Mouse (Mus musculus) kidney, postnatal 36 days (tissue): ENCODE measurements at regions not wholly inside any gene's neighbourhood (a gene's known extent, or its start where the extent isn't known, plus 50 kb on each side); places are given as distances from the start of the nearest gene placed in this dataset.

ENCODE experiments used
- DNase-seq, 2 experiments: peaks; one replicate each; pipeline ENCODE4 v3.0.0; 2021 to 2022; ENCODE audit warnings: mixed read lengths in 2 of 2

DNA sequence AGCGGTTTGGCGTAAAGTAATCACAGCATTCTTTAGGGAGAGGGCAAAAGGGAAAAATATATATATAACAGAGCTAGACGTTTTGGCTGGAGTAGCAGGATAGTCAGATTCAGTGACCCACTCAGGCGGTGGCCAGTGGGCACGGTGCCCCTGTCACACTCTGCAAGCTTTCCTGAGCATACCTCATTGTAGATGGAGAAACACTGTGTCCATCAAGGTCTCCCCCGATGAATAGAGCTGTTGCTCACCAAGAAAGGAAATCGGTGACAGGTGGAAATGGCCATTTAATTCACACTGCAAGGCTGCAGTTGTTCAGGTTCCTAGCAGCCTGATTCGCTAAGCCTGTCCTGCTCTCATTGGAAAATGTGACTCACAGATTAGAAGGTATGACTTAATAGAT is 365.1 kb upstream of the Auts2 start:
- DNase-seq = no peak

DNA sequence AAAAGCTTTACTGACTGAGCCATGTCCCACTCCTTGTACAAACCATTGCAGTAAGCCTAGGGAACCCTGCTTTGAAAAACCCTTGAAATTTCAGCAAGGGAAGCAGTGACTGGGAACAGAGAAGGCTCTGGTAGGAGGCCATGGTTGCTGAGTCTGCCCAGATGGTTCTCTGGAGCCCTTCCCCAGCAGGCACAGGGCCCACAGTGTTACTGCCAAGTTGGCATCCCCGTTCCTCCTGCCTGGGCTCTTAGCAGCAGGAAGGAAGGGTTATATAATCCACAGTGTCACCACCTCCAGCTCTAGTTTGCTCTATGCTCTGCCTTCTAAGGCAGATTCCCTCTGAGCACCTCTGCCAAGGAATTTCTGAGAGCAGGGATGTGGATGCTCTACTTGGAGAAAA is 349.4 kb upstream of the Auts2 start:
- DNase-seq = no peak

DNA sequence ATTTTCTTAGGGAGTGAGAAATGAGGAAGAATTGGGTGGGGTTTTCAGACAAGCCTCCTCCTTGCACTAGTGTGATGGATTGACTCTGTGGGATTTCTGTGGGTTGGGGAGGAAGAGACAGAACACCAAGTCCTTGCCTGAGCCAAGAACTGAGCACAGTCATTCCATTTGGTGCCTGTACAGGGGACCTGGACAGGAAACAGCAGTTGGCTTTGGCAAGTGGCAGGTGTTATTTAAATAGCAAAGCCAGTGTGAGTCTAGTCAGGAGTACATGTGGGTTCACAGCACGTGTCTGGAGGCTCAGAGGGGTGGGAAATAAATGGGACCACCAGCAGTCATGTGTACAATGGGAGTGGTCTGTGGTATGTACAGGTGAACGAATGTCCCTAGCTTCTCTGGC is 341.0 kb upstream of the Auts2 start:
- no peak for DNase-seq

DNA sequence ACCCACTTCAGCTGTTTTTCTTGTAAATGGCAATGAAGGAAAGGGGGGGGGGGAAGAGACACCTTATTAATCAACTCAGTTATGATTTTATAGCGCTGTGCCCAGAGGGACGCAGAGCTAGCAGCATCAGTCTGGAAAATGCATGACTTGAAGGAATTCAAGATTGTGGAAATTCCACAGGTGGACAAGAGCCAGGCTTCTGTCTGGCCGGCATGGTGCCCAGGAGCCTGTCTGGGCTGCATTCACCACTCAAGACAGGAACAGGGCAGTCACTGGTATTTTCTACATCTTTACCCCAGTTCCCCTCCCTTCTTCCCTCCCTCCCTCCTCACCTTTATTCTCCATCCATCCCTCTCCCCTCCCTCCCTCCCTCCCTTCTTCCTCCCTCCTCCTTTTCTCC is 339.1 kb upstream of the Auts2 start:
- peak in 1 of 2 experiments; percentile 7 for DNase-seq

DNA sequence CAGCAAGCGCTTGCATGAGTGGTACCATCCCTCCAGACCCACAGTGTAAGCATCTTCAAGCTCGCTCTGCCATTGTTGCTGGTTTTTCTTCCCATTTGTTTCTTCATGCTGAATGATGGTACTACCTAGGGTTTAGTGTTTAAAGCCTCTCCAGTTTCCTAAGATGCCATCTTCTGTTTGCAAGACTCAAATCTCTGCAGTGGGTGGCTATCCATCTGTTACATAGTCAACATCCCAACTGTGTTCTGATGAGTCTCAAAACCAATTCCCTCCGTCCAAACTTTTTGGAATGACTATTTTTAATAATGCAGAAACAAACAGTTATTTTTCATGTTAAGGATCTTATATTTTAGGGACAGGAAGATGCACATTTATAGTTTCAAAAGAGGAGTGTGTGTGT is 338.0 kb upstream of the Auts2 start:
- no peak for DNase-seq

DNA sequence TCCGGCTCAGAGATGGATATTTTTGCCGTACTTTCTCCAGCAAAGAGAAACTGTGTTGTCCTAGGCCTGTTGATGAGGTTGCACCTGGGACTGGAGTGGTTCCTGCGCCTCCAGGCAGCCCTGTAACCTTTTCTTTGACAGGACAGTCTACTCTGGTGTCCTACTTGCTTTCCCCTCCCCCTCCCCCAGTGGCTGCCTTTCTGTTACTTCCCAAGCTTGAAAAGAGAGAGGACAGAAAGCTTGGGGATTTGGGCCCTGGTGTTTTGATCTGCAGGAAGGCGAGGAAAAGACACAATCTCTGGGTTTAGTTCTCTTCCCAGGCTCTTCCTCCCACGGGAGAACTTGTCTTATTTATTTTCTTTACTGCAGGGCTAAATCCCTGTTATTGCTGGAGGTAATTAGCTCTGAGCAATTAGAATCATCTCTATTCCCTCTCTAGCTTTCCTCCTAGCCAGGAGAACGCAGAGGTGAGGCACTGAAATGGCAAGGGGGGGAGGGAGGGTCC is 333.2 kb upstream of the Auts2 start:
- no peak for DNase-seq

DNA sequence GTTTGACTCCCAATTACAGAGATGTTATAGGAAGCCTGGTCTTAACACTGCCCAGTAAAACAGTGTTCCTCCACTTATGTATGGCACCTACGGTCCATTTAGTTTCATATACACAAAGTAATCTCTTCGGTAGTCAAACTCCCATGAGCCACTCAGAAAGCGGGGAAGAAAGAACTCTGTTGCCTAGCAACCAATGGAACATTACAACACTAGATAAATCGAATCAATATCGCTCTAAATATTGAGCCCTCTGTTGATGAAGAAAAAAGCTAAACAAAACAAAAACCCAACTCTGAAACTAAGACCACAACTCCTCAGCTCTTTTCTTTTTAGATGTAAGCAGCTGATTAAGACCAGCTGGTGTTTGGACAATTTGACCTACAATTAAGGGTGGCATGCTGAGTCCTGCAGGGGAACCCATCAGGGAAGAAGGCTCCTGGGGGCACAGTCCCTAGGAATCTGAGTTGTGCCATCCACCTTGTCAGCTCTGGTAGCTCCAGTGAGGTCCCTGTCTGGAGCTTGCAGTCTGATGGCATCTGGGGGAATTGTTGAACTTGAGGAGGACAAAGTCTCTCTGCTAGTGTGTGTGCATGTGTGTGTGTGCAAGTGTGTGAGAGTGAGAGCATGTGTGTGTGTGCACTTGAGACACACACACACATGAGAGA is 315.8 kb upstream of the Auts2 start:
- no peak for DNase-seq

DNA sequence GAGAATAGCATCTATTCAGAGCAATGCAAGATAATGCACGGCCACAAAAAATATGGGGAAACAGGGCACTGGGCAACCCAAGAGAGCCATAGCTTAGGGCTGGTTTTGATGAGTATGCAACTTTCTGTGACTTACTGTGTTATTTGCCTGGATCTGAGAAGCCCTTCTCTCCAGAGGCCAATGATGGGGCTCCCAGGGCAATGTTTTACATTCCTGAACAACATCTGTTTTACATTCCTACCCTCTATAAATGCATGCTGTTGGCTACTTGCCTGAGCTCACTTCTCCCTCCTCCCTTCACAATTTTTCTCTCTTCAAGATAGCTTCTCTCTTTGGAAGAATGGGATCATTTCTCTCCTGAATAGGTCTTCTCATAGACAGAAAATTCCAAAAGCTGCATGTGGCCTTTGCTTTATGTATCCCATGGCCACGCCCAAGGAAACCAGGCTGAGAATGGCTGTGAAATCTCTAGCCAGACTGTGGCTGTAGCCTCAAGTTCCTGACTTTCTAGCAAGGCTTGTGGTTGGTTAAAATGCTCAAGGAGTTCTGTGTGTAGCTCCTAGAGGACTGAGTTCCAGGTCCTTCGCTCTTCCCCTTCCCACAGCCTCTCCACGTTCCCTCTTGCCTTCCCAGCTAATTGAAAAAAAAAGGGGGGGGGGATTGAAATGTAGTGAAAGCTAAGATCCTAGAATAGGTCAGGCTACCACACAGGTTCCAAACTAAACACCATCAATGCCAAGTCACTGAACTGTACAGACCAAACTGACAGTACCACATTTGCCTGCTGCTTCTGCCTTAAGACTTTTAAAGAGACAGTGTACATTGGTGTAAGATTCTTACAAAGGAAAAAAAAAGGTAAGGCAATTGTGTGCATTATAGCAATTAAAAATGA is 312.7 kb upstream of the Auts2 start:
- DNase-seq = peak in 1 of 2 experiments; percentile 16

DNA sequence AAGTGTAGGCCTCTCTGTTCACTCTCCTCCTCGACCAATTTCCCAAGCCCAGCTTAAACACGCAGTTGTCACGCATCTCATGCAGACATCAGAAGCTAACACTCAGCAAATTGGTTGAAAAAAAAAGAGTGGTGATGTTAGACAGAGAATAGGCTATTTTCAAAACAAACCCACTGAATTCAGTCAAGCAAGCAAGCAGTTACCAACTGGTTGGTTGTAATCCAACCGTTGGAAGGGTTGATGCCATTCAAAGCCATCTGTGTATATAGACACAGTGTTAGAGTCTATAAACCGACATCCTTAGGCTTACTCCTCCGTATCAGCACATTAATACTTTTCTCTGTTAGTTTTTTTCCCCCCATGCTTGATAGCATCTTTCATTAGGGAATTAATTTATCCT is 307.6 kb upstream of the Auts2 start:
- no peak for DNase-seq

DNA sequence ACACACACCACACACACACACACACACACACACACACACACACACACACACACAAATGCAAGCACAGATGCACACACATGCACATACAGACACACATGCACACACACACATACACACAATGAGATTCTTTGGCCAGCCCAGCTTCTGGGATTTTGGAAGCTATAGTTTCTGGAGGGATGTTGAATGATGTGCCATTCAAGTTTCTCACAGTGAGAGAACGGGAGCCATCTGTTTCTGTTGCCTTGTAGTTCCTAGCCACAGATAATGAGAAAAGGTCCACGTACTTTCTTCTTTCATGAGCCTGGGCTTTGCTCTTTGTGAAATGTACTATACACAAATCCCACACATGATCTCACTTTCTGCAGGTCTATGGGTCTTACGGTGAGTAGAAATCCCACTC is 304.9 kb upstream of the Auts2 start:
- no peak for DNase-seq

DNA sequence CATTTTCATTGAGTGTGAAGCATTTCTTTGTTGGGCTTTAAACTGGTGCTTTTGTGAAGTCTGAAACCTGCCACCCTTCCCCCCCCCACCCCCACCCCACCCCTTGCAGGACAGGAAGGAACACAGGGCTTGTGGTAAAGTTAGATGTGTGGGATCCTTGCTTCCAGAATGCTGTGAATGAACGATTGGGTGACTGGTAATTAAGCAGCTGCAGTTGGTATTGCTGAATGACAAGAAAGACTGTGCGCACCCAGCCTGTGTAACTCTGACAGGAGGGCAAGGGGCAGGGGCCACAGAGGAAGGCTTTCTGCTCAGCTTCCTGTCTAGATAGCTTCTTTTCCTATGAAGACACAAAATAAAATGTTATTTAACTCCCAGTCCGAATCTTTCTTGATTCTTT is 300.1 kb upstream of the Auts2 start:
- DNase-seq = no peak

DNA sequence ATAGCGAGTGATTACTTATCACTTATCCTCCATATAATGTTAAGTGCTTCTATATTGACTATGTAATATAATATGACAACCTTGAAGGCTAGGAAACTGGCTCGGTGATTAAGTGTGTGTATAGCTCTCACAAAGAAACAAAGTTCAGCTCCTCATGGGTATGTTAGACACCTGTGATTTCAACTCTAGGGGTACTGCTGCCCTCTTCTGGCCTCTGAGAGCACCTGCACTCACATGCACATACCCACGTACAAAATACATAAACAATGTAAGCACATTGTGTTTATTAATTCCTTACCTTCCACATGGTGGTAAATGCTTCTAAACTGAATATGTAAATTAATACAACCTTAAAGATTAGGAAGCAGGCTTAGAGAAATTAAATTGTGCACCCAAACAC is 298.6 kb upstream of the Auts2 start:
- DNase-seq = no peak

DNA sequence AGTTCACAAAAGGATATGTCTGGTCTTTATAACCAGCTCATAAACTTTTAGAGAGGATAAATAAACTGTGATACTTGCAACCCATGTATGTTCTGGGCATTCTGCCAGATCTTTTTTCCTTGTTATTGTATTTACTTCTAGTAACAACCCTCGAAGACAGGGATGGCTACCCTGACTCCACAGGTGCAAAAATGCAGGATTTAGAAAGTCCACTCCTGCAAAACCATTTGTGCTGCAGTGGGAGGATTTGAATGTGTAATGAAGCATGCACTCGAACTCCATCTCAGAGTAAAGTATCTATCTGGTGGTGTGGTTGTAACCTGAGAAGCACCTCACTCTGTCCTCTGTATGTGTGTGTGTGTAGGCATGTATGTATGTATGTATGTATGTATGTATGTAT is 294.3 kb upstream of the Auts2 start:
- DNase-seq = no peak

DNA sequence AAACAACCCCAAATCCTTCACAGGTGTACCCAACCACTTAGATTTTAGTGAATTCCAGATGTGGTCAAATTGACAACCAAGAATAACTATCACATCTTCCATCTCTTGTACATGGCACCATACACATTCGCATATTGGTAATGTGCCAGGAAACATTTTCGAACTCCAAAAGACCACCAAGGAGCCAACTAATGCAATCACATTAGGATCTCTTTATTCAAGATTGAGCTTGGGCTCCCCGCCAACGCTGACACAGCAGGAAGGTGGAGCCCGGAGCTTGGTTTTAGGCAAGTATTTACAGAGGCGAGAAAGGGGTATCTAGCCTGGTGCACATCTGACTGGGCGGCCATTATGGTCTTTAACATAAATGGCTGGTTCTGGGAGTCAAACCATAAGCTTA is 285.8 kb upstream of the Auts2 start:
- DNase-seq = peak in 1 of 2 experiments; percentile 13

DNA sequence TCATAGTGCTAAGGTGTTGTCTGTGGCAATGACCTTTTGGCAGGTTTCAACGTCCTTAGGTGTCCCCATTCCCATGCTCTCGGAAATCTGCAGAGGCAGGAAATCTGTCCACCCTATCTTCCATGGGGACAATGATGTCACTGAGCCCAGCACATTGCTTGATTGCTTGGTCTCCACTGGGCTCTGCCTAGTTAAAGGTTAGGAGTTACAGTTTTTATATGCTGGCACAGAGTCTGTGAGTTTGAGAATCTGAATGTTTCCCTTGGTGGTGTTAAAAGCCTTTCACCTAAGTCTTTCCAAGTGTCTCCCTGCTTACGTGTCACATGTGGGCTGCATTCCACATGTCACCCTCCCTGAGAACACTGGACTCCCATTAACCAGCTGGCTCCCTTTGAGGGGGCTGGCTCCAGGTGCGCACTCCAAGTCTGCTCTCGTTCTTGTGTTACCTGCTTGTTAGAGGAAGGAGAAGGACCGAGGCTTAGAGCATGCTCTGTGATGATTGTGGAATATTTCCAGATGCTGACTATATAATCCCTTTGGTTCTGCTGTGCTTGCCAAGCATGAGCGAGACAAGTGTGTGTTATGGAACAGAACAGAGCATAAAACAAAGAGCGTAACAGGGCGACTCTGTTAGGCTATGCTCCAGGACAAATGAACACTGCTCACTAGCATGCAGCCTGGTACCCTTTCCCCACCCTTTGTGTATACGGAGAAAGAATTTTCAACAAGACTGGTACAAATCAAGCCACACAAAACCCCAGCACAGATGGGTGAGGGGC is 284.6 kb upstream of the Auts2 start:
- no peak for DNase-seq

DNA sequence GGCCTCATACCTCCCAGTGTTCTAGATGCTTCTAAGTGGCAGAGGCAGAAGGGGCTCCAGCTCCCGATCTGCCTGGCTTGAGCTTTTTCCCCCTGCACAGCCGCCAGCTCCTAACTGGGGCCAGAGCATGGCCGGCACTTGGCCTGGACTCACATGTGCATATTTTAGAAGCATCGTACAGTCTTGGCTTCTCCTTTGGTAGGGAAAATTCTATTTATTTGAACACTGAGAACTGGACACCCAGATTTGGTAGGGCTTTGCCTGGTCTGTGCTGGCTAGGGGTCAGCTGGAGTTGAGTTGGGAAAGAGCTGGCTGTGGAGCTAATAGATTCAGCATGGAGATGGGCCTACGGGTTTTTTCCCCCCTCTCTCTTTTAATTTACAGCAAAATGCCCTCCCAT is 282.9 kb upstream of the Auts2 start:
- DNase-seq = no peak

DNA sequence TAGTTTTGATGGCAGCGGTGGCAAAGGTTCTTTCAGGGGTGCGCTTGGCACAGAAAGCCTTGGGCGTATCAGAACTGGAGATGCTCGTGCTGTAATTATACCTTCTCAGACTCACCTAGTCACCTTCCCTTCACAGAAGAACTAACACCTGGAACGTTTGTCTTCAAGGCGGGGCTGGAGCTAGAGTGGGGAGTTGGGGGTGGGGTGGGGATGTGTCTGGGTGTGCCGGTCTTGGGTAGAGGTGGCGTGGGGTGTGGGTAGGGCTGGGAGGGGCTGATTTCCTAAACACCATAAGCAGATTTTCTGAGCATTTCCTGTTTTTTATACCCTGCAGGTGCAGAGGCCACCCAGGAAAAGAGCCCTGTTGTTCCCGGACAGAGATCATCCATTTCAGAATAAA is 274.5 kb upstream of the Auts2 start:
- no peak for DNase-seq

DNA sequence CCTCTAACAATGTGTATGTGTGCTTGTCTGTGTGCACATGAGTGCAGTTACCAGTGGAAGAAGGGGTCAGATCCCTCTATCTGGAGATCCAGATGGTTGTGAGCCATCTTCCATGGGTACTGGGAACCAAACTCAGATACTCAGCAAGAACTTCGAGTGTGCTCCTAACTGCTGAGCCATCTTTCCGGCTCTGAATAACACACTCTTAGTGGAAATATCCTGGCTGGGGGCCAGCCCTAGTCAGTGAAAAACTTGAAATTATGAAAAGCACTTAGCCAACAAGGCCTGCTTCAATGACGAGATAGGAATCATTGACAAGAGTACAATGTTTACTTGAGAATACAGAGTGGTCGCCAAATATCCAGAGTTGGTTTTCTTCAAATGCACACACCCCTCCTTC is 266.0 kb upstream of the Auts2 start:
- DNase-seq = no peak

DNA sequence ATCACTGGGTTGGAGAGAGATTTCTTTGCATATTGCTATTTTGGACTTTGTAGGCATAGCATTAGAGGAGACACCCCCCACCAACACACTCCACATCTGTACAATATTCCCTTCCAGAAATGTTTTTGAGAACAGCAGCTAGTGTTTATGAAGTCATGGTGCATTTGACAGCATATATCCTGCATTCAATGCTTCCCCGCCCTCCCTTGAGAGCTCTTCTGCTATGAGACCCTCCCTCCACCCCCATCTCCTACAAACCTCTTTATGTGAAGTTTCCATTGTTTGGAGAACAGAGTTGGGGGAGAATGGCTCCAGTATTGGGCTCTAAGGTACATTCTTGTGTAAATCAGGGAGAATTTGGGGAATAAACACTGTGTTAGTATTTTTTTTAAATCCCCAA is 252.9 kb upstream of the Auts2 start:
- no peak for DNase-seq

DNA sequence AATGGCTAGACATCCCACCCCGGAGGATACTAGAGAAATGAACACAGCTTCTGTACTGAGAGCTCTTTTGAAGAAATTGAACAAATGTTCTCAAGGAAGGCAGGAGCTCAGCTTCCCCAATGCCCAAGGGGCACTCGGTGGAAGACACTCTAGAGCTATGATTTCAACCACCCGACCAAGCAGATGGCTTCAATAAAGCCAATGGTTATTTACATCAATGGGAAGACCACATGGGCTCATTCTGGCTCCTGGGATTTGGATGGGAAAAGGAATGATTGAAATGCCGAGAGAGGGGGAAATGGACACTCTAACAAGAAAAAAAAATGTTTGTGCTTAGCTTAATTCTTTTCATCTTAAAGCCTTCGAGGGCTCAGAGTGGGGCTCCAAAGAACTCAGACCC is 249.3 kb upstream of the Auts2 start:
- DNase-seq = no peak

DNA sequence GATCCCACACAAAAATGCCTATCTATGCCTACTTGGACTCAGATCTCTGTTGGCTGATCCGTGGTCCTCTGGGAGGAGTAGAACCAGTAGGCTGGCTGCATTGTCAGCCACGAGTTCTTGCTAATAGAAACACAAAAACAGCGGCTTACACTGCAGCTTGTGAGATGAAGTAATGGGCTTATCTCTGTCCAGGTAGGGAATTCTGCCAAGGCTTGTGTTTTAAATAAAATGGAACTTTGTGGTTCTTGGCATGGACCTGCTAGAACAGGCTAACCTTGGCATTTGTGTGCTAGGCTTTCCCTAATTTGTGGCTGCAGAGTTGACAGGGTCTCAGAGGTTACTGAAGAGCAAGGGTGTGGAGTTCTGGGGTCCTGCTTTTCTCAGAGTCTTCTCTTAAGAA is 242.1 kb upstream of the Auts2 start:
- DNase-seq = no peak

DNA sequence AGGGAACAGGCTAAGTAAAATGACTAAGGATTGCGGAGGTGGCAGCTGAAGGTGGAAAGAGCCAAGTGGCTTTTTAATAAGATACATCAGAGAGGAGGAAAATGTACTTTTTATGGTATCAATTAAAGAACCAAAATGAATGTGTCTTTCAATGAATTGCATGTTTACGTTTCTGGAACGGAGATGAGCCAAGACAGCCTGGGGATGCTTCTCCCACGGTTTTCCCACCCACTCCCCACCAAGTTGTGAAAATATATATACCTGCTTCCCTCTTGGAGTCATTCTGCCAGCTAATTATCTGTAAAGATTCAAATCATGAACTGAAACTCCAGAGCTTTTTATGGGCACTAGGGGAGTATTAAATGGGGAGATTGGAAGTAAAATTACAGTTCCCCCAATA is 241.6 kb upstream of the Auts2 start:
- DNase-seq = no peak

DNA sequence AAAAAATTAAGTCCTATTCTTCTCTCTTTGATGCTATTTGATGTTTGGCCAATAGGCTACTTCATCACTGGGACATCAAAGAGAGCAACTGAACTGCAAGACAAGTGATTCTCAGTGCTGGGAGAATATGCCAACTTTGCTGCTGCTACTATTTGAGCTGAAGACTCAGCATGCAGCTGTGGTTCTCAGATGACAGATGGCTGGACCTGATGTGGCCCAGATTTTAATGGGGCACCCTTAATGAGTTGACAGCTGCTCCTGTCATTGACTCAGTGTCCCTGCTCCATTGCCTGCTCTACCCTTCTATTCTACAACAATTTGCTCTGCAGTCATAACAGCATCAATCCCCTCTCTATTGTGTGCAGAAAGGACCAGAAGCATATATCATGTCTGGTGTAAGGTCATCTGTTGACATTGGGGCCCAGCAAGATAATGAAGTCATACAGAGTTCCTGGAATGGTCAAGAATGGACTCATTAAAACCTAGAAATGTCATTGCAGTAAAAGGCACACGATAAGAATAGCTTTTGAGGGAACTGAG is 231.1 kb upstream of the Auts2 start:
- no peak for DNase-seq
